Mouse (Mus musculus) limb, embryonic 12.5 days (tissue): ENCODE results near the gene Itpr1. TPM values are rescaled to one million over a fixed set of nuclear protein-coding genes. Genes with fewer than 3 reads are reported as not detected.

ENCODE experiments used
- ATAC-seq: fragments of 200-750 bp; cut with Nextera tagmentation; 2 replicates; pipeline ENCODE4 v1.8.0; 2017; ENCODE audit warnings: low read depth, moderate TSS enrichment; ENCODE audit not compliant: insufficient number of reproducible peaks, insufficient read depth, low FRiP score, low TSS enrichment
- H3K27ac ChIP-seq: fragments of 300-500 bp; sonication (generic); 2 replicates; pipeline ENCODE4 v1.5.1; 2016; ENCODE audit warnings: mild to moderate bottlenecking, moderate library complexity
- H3K27me3 ChIP-seq: fragments of 300-500 bp; sonication (generic); 2 replicates; pipeline ENCODE4 v1.6.1; 2016; ENCODE audit warnings: mild to moderate bottlenecking, moderate library complexity
- H3K36me3 ChIP-seq: fragments of 300-500 bp; sonication (generic); 2 replicates; pipeline ENCODE4 v1.6.1; 2016; ENCODE audit warnings: mild to moderate bottlenecking, moderate library complexity
- H3K4me1 ChIP-seq: fragments of 300-500 bp; sonication (generic); replicated peaks from 2 replicates; pipeline ENCODE4 v1.6.1; 2016
- H3K4me2 ChIP-seq: fragments of 300-500 bp; sonication (generic); 2 replicates; pipeline ENCODE4 v1.6.1; 2016; ENCODE audit warnings: mild to moderate bottlenecking, moderate library complexity
- H3K4me3 ChIP-seq: fragments of 300-500 bp; sonication (generic); replicated peaks from 2 replicates; pipeline ENCODE4 v1.5.1; 2016; ENCODE audit warnings: mild to moderate bottlenecking
- H3K9ac ChIP-seq: fragments of 300-500 bp; sonication (generic); replicated peaks from 2 replicates; pipeline ENCODE4 v1.6.1; 2016; ENCODE audit warnings: mild to moderate bottlenecking, moderate library complexity
- H3K9me3 ChIP-seq: fragments of 300-500 bp; sonication (generic); 2 replicates; pipeline ENCODE4 v1.6.1; 2016; ENCODE audit warnings: mild to moderate bottlenecking, moderate library complexity
- WGBS: fragments of 180-500 bp; shearing (Covaris S2); methylation state at CpG from one replicate; pipeline ENCODE4 v1.1.7; 2016; 5-methylcytosine and 5-hydroxymethylcytosine counted together
- polyA plus RNA-seq: library from polyadenylated mRNA; unstranded; fragments of >200 nt; fragmentation: Nextera tagmentation; extraction: Ambion mirVana; gene quantifications from 2 replicates; pipeline ENCODE4 v1.2.1, GENCODE M21; 2016

Gene Itpr1
- polyA plus RNA-seq, 1 experiment from 2014 or later = 10.4 TPM

GRCm38 (mm10) chr6:108282131-108282530 is 69.2 kb downstream of the Itpr1 start:
- Histone ChIP-seq H3K4me3 (no peak overlapping the region), H3K27me3 (no peaks in the 10 kb centered on the region), H3K27ac (no peak overlapping the region), H3K4me2 (no peak overlapping the region), H3K9ac (no peak overlapping the region), H3K9me3 (no peaks in the 10 kb centered on the region), H3K36me3 (no peaks in the 10 kb centered on the region), H3K4me1 (no peaks in the 10 kb centered on the region)
- 86% methylated on average over 4 of the region's 4 CpGs for WGBS
- ATAC-seq = no peak

- Histone ChIP-seq H3K36me3 (no peaks in the 10 kb centered on the region), H3K4me2 (no peak overlapping the region), H3K4me1 (no peaks in the 10 kb centered on the region), H3K9me3 (no peaks in the 10 kb centered on the region), H3K27me3 (no peaks in the 10 kb centered on the region), H3K9ac (no peak overlapping the region), H3K27ac (no peak overlapping the region), H3K4me3 (no peak overlapping the region)
- 86% methylated on average over 3 of the region's 3 CpGs for WGBS
- no peak for ATAC-seq
These were observed 69.7 kb downstream of the Itpr1 start for GRCm38 (mm10) chr6:108282621-108283020.

- Histone ChIP-seq H3K36me3 (no peaks in the 10 kb centered on the region), H3K27ac (no peak overlapping the region), H3K4me1 (no peaks in the 10 kb centered on the region), H3K4me3 (no peak overlapping the region), H3K27me3 (no peaks in the 10 kb centered on the region), H3K9me3 (no peaks in the 10 kb centered on the region), H3K9ac (no peak overlapping the region), H3K4me2 (no peak overlapping the region)
- ATAC-seq = no peak
- WGBS = 96% methylated on average over 3 of the region's 3 CpGs
These were observed 71.8 kb downstream of the Itpr1 start for GRCm38 (mm10) chr6:108284688-108285087.

- no peak for ATAC-seq
- H3K4me1 ChIP-seq = peaks cover 7% of the 10 kb centered on the region; the same call in 1 of the 2 replicates
- 64% methylated on average over 3 of the region's 3 CpGs for WGBS
These were observed 76.1 kb downstream of the Itpr1 start for GRCm38 (mm10) chr6:108288979-108289378.

GRCm38 (mm10) chr6:108290978-108291377 is 78.1 kb downstream of the Itpr1 start:
- no peak overlapping the region for H3K27ac ChIP-seq
- peaks cover 7% of the 10 kb centered on the region; the same call in 1 of the 2 replicates for H3K4me1 ChIP-seq
- H3K9me3 ChIP-seq = no peaks in the 10 kb centered on the region
- H3K4me2 ChIP-seq = no peak overlapping the region
- 89% methylated on average over 2 of the region's 2 CpGs for WGBS
- ATAC-seq = no peak
- H3K27me3 ChIP-seq = no peaks in the 10 kb centered on the region
- no peaks in the 10 kb centered on the region for H3K36me3 ChIP-seq
- H3K9ac ChIP-seq = no peak overlapping the region
- H3K4me3 ChIP-seq = no peak overlapping the region

More at GRCm38 (mm10) chr6:108288979-108289378, 76.1 kb downstream of the Itpr1 start:
- Histone ChIP-seq H3K9ac (no peak overlapping the region), H3K27me3 (no peaks in the 10 kb centered on the region), H3K27ac (no peak overlapping the region), H3K4me2 (no peak overlapping the region), H3K36me3 (no peaks in the 10 kb centered on the region), H3K4me3 (no peak overlapping the region), H3K9me3 (no peaks in the 10 kb centered on the region)

- Histone ChIP-seq H3K4me2 (no peak overlapping the region), H3K9me3 (no peaks in the 10 kb centered on the region), H3K4me3 (no peak overlapping the region), H3K27me3 (no peaks in the 10 kb centered on the region), H3K9ac (no peak overlapping the region), H3K4me1 (peaks cover 7% of the 10 kb centered on the region; the same call in 1 of the 2 replicates), H3K27ac (no peak overlapping the region), H3K36me3 (no peaks in the 10 kb centered on the region)
- no peak for ATAC-seq
- 90% methylated on average over 3 of the region's 3 CpGs for WGBS
These were observed 78.7 kb downstream of the Itpr1 start for GRCm38 (mm10) chr6:108291556-108291955.

GRCm38 (mm10) chr6:108301856-108302255 is 89.0 kb downstream of the Itpr1 start:
- Histone ChIP-seq H3K36me3 (no peaks in the 10 kb centered on the region), H3K9me3 (no peaks in the 10 kb centered on the region), H3K4me3 (no peak overlapping the region), H3K27me3 (no peaks in the 10 kb centered on the region), H3K9ac (no peak overlapping the region), H3K4me2 (no peak overlapping the region), H3K4me1 (peaks cover 18% of the 10 kb centered on the region), H3K27ac (no peak overlapping the region)
- no peak for ATAC-seq
- 80% methylated on average over 5 of the region's 5 CpGs for WGBS

- ATAC-seq = no peak
- Histone ChIP-seq H3K9me3 (no peaks in the 10 kb centered on the region), H3K36me3 (no peaks in the 10 kb centered on the region), H3K4me2 (no peak overlapping the region), H3K4me3 (no peak overlapping the region), H3K4me1 (peaks cover 20% of the 10 kb centered on the region), H3K27ac (no peak overlapping the region), H3K9ac (no peak overlapping the region), H3K27me3 (no peaks in the 10 kb centered on the region)
- 90% methylated on average over 12 of the region's 12 CpGs for WGBS
These were observed 91.0 kb downstream of the Itpr1 start for GRCm38 (mm10) chr6:108303619-108304567.

GRCm38 (mm10) chr6:108305171-108305779 is 92.4 kb downstream of the Itpr1 start:
- ATAC-seq = no peak
- WGBS = 22% methylated on average over 12 of the region's 12 CpGs
- peak overlapping the region; percentile 38 for H3K4me2 ChIP-seq
- H3K36me3 ChIP-seq = no peaks in the 10 kb centered on the region
- H3K9me3 ChIP-seq = no peaks in the 10 kb centered on the region
- H3K9ac ChIP-seq = no peak overlapping the region
- H3K4me3 ChIP-seq = no peak overlapping the region
- H3K27me3 ChIP-seq = no peaks in the 10 kb centered on the region
- peaks cover 20% of the 10 kb centered on the region for H3K4me1 ChIP-seq
- H3K27ac ChIP-seq = 0 out of 2 replicates have a peak overlapping the region, but pooled peaks have one; percentile 45

GRCm38 (mm10) chr6:108306240-108306639 is 93.3 kb downstream of the Itpr1 start:
- H3K4me1 ChIP-seq = peaks cover 20% of the 10 kb centered on the region
- H3K9me3 ChIP-seq = no peaks in the 10 kb centered on the region
- no peaks in the 10 kb centered on the region for H3K36me3 ChIP-seq
- peak overlapping the region; percentile 37; the same call in 1 of the 2 replicates for H3K27ac ChIP-seq
- ATAC-seq = peak; percentile 45; the same call in 1 of the 2 replicates
- 45% methylated on average over 11 of the region's 11 CpGs for WGBS
- H3K4me2 ChIP-seq = peak overlapping the region; percentile 26
- no peaks in the 10 kb centered on the region for H3K27me3 ChIP-seq
- H3K9ac ChIP-seq = no peak overlapping the region
- no peak overlapping the region for H3K4me3 ChIP-seq

GRCm38 (mm10) chr6:108306910-108307584 is 94.2 kb downstream of the Itpr1 start:
- Histone ChIP-seq H3K4me1 (peaks cover 20% of the 10 kb centered on the region), H3K36me3 (no peaks in the 10 kb centered on the region), H3K4me3 (no peak overlapping the region), H3K9ac (no peak overlapping the region), H3K27ac (peak overlapping the region; percentile 37; the same call in 1 of the 2 replicates), H3K27me3 (no peaks in the 10 kb centered on the region), H3K4me2 (no peak overlapping the region), H3K9me3 (no peaks in the 10 kb centered on the region)
- 60% methylated on average over 9 of the region's 9 CpGs for WGBS
- no peak for ATAC-seq
